Mouse (Mus musculus) bone marrow, adult 2 months (tissue): ENCODE data around the gene Ush1g. TPM values are rescaled to one million over a fixed set of nuclear protein-coding genes. Genes with fewer than 3 reads are reported as not detected.
A peak's percentile ranks its signal among the peaks of the same experiment; 100 is the strongest.

ENCODE experiments used
- H3K27ac ChIP-seq: fragments of 200-500 bp; 2 replicates; pipeline ENCODE4 v1.5.1; 2012; ENCODE audit warnings: low read depth, mild to moderate bottlenecking, control low read depth, inconsistent platforms, low read length; ENCODE audit not compliant: control insufficient read depth, poor library complexity, insufficient read depth
- H3K4me1 ChIP-seq: fragments of 200-500 bp; 2 replicates; pipeline ENCODE4 v1.6.1; 2011; ENCODE audit warnings: low read length; ENCODE audit not compliant: control insufficient read depth, insufficient read depth
- H3K4me3 ChIP-seq: fragments of 200-500 bp; replicated peaks from 2 replicates; pipeline ENCODE3; 2011; ENCODE audit warnings: mild to moderate bottlenecking, low read depth, low read length, control low read depth; ENCODE audit not compliant: control insufficient read depth
- CTCF ChIP-seq: fragments of 200-500 bp; IDR thresholded peaks from 2 replicates; pipeline ENCODE4 v1.5.1; 2011; ENCODE audit warnings: low read length, control low read depth; ENCODE audit not compliant: control insufficient read depth, insufficient read depth
- POLR2A ChIP-seq: fragments of 200-500 bp; IDR thresholded peaks from 2 replicates; pipeline ENCODE4 v1.6.1; 2011; ENCODE audit warnings: low read depth, mild to moderate bottlenecking, control low read depth, low read length, borderline replicate concordance; ENCODE audit not compliant: control insufficient read depth
- WGBS: fragments of 180-500 bp; shearing (Covaris S2); methylation state at CpG from one replicate; pipeline ENCODE4 v1.1.7; 2018; 5-methylcytosine and 5-hydroxymethylcytosine counted together
- polyA plus RNA-seq: library from polyadenylated mRNA; stranded (reverse); fragments of >200 nt; gene quantifications from 2 replicates; pipeline ENCODE4 v1.2.4, GENCODE M21; 2011; ENCODE audit warnings: low replicate concordance; ENCODE audit not compliant: missing spikeins, insufficient read depth, insufficient read length

Ush1g gene
- polyA plus RNA-seq = 0.29 TPM in 1 of 2 replicates, not detected in the other

DNA sequence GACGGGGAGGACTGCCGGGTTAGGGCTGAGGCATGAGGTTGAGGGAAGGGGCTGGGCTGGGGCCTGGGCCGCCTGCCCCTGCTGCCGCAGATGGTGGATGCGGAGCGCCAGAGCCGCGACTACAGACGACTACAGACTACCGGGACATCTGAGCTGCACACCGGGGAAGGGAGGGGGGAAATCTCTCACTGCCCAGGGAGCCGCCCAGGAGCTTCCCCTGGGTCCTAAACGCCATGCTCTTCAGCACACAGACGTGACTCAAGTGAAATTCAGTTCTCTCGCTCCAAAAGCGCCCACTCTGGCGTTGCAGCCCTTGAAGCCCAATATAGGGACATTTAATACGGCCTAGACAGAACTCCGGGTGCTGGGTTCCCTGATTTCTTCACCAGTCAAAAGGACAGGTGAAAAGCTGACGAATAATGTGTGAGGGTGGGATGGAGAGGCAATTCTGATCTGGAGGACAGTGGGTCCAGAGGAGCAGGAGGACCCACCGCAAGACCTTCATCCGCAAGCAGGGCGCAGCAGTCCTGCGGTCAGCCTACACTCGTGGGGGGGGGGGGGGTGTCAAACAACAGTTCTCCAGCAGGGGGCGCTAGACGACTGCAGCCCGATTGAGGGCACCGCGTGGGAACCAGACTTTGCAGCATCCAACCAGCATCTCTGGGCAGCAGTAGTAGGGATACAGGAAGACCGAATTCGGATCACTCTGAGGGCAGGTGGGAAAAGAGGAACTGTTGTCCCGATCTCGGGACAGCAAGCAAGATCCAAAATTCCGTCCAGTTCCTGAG, at the start of gene Ush1g:
Gene Ush1g (minus strand): TSS at position 136 of the 788 bp plus-strand sequence.
- Histone ChIP-seq H3K4me1 (no peaks in the 10 kb centered on the region), H3K4me3 (no peak within 1 kb of the TSS), H3K27ac (no peak within 1 kb of the TSS)
- TF ChIP-seq CTCF (peak; percentile 72), POLR2A (no peak)
- WGBS = 6% methylated on average over 35 of the region's 35 CpGs

DNA sequence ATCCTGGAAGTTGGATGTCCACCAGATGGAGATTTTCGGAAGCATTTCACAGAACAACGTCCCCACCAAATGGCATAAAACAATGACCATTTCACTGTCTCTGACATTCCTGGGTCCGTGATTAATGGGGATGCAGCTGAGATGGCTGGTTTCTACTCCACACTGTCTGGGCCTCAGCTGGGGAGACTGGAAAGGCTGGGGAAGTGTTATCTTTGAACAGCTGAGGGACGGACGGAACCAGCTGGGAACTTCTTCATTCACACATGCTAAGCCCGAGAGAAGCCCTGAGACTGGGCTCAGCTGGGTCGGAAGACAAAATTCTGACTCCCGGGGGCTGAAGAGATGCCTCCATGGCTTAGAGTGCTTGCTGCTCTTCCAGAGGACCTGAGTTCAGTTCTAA, 49.5 kb upstream of the Ush1g start:
- H3K4me1 ChIP-seq = no peaks in the 10 kb centered on the region; the same call in 1 of the 2 replicates
- no peak overlapping the region for H3K4me3 ChIP-seq
- no peak overlapping the region for H3K27ac ChIP-seq
- 75% methylated on average over 8 of the region's 8 CpGs for WGBS
- TF ChIP-seq CTCF (no peak), POLR2A (no peak)

DNA sequence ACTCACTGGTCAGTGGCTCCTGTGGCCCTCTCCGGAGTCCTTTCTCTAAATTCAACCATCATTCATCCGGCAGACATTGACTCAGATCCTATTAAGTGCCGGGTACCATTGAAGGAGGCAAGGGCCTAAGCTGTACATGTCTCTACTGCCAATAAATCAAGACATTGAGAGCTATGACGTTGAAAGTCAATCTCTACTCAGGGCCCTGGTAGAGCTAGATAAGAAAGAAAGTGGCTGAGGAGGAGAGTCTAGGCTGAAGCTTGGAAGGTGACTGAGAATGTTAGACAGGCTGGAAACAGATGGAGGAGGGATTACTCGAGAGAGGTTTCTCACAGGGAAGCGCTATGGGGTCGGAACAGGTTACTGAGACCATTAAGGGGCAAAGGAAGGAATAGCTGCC, 48.5 kb upstream of the Ush1g start:
- no peak overlapping the region for H3K27ac ChIP-seq
- 58% methylated on average over 7 of the region's 7 CpGs for WGBS
- H3K4me3 ChIP-seq = no peak overlapping the region
- TF ChIP-seq POLR2A (no peak), CTCF (no peak)
- H3K4me1 ChIP-seq = no peaks in the 10 kb centered on the region; the same call in 1 of the 2 replicates

DNA sequence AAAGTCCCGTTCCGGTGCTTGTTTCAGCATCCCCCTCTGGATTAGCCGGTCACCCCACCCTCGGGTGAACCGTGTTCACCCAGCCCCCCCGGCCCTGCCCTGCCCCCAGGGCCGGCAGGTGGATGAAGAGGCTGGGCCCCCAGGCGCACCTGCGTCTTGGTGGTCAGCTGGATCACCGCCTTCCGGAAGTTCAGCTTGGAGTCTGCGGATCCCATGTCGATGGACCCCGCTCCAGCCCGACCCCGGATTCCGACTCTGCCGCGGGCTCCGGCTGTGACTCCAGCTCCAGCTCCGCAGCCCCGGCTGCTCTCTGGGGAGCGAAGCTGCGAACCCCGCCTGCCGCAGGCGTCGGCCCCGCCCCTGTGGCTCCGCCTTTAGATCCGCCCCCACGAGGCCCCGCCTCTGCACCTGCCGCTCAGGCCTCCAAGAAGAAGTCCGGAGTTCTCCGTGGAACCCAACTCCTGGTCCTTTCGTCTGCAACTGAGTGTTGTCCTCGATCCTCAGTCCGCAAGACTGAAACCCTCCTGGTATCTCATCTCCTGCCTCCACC, 45.6 kb upstream of the Ush1g start, which contains the start of gene Hid1:
Gene Hid1 (minus strand): TSS at position 362 of the 550 bp plus-strand sequence.
- 1% methylated on average over 39 of the region's 39 CpGs for WGBS
- Histone ChIP-seq H3K4me3 (peak within 1 kb of the TSS; percentile 60), H3K4me1 (no peaks in the 10 kb centered on the region; the same call in 1 of the 2 replicates), H3K27ac (peak within 1 kb of the TSS; percentile 20; the same call in 1 of the 2 replicates)
- TF ChIP-seq CTCF = no peak
- no peak for TF ChIP-seq POLR2A

DNA sequence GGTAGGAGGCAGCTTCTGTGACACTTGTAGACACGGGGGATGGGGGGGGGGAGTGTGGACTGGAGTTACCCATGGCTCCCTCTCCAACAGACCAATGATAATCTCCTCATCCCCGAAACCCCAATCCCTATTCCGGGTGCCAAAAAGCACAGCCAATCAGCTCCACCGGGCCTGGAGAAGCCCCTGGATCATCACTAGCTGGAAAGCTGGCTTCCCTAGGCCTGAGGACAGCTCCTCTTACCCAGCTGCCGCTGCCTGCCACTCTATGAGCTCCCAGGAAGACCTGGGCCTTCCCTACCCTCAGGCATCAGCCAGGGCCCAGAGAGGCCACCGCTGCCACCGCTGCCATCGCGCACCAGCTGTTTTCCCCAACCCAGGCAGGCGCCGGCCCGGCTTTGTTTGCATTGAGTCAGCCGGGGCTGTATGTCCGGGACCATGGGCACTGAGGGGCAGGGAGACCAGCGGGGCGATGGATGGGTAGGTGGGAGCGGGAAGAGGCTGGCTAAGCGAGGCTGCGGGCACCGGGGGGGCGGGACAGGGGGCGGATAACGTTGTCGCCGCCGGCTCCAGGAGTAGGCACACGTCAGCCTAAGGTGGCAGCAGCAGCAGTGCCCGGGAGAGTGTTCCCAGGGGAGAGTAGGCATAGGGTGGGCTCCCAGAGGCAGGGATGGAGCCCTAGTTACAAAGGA, 45.0 kb upstream of the Ush1g start:
- WGBS = 6% methylated on average over 28 of the region's 28 CpGs
- TF ChIP-seq POLR2A (no peak), CTCF (no peak)
- no peaks in the 10 kb centered on the region; the same call in 1 of the 2 replicates for H3K4me1 ChIP-seq
- peak overlapping the region; percentile 20 for H3K4me3 ChIP-seq
- peak overlapping the region; percentile 20; the same call in 1 of the 2 replicates for H3K27ac ChIP-seq

DNA sequence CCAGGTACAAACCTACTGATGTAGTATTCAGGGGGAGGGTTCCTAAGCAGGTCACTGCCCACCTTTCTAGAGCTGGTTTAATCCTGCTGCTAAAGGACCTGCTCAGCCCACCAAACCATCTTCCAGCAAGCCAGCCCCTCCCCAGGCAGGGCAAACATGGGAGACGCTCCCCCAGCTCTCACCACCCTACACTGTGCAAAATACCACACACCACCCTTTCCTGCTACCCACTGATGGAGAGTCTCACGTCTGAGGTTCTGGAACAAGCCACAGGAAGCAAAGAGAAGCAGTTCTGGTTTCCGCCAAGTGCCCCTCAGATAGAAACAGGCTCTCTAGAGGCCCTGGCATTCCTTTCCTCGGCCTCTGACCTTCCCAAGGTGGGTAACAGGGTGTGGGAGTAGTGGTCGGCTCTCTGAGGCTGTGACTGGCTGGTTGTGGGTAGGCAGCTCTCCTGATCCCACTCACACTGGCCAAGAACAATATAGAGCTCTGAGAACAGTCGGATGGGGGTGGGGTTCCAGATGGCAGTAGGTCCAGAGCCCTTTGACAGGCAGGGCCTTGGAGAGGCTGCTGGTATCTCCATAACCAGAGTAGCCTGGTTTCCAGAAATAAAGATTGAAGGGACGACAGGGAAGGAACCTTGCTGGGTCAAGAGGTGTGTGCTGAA, 44.3 kb upstream of the Ush1g start:
- Histone ChIP-seq H3K4me1 (no peaks in the 10 kb centered on the region; the same call in 1 of the 2 replicates), H3K4me3 (no peak overlapping the region), H3K27ac (no peak overlapping the region)
- TF ChIP-seq CTCF (no peak), POLR2A (no peak)
- 8% methylated on average over 7 of the region's 7 CpGs for WGBS

DNA sequence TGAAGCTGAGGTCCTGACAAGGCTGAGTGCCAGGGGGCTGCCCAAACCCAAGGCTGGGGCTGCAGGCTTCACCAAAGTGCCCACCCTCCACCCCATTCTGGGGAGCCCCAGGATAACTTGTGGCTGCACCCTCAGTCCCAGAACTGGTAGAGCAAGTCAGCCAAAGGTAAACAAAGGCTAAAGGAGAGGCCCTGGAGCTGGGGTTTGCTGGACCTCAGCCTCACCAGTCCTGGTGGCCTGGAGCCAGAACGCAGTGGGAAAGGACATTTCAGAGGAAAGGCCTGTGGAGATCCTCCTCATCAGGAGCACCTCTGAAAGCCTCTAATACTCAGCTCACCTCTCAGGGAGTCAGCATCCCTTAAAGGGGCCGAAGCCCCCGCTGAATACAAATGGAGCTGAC, 42.3 kb upstream of the Ush1g start:
- no peaks in the 10 kb centered on the region; the same call in 1 of the 2 replicates for H3K4me1 ChIP-seq
- H3K27ac ChIP-seq = no peak overlapping the region
- H3K4me3 ChIP-seq = no peak overlapping the region
- 92% methylated on average over 3 of the region's 3 CpGs for WGBS
- no peak for TF ChIP-seq CTCF
- no peak for TF ChIP-seq POLR2A
